ENCODE assay signal across 25 mouse cellular contexts in the genomic region with DNA sequence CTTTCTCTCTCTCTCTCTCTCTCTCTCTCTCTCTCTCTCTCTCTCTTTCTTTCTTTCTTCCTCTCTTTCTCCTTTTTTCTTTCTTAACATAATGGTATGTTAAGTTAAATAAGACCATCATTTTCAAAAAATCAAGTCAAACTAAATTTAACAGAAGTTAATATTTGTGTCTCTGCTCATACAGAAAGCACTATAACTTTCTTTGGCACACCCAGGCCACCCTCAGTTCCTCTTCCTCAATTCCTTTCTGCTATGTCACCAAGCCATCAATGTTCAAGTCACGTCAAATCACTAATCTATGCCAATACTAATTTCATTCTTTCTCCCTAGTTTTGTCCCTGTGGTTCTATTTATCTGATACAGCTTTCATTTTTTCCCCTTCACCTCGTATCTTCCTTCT.
"Had no signal": no experiment of that assay in that cellular context is flagged by ENCODE, and none has a peak within 500 bp of the region (broad histone marks: within the 10 kb centered on the region; RNA-seq: fewer than 3 reads in every experiment).

No protein-coding gene starts in this region.

- H3K36me3 ChIP-seq: heart, embryonic 10.5 days; heart, embryonic 12.5 days; hindbrain, embryonic 10.5 days; hindbrain, embryonic 12.5 days; intestine, embryonic 15.5 days; limb, embryonic 10.5 days; limb, embryonic 12.5 days had no signal

- H3K9ac ChIP-seq: heart, embryonic 12.5 days; hindbrain, embryonic 12.5 days; hindbrain, embryonic 14.5 days; intestine, embryonic 15.5 days; limb, embryonic 12.5 days had no signal

- H3K4me2 ChIP-seq: heart, embryonic 12.5 days; hindbrain, embryonic 12.5 days; hindbrain, embryonic 14.5 days; intestine, embryonic 15.5 days; limb, embryonic 12.5 days; liver, embryonic 11.5 days had no signal

- H3K9me3 ChIP-seq: heart, embryonic 10.5 days; hindbrain, embryonic 12.5 days; intestine, embryonic 15.5 days; limb, embryonic 10.5 days; limb, embryonic 12.5 days had no signal

- ATAC-seq: hindbrain, embryonic 16.5 days; inflammation-experienced regulatory T-cells, adult 6 months; intestine, embryonic 15.5 days; intestine, postnatal 0 days had no signal

- H3K27ac ChIP-seq: gastrocnemius, adult 2 months; heart, embryonic 10.5 days; hindbrain, embryonic 10.5 days; hindbrain, embryonic 12.5 days; hindbrain, embryonic 14.5 days; intestine, embryonic 15.5 days; layer of hippocampus, adult 2 months; limb, embryonic 10.5 days; limb, embryonic 12.5 days had no signal

- DNase-seq: gastrocnemius, adult 2 months; gastrocnemius, postnatal 10 days; gastrocnemius, postnatal 25 days; heart, adult 18-20 months; heart, postnatal 10 days; heart, postnatal 4 days; kidney, adult 18-20 months; kidney, adult 8-10 months; kidney, postnatal 10 days; kidney, postnatal 25 days; kidney, postnatal 4 days; liver had no signal

- H3K4me1 ChIP-seq: heart, embryonic 10.5 days; heart, embryonic 12.5 days; intestine, embryonic 15.5 days; limb, embryonic 10.5 days had no signal

- H3K4me3 ChIP-seq: gastrocnemius, adult 2 months; heart, embryonic 10.5 days; heart, embryonic 12.5 days; hindbrain, embryonic 10.5 days; hindbrain, embryonic 12.5 days; intestine, embryonic 15.5 days; layer of hippocampus, adult 2 months; limb, embryonic 10.5 days; limb, embryonic 12.5 days had no signal

- H3K27me3 ChIP-seq: heart, embryonic 12.5 days; hindbrain, embryonic 12.5 days; intestine, embryonic 15.5 days; limb, embryonic 12.5 days had no signal
